Mouse (Mus musculus): ENCODE measurements at regions not wholly inside any gene's neighbourhood (a gene's known extent, or its start where the extent isn't known, plus 50 kb on each side); places are given as distances from the start of the nearest gene placed in this dataset.
A peak's percentile ranks its signal among the peaks of the same experiment; 100 is the strongest.

DNA sequence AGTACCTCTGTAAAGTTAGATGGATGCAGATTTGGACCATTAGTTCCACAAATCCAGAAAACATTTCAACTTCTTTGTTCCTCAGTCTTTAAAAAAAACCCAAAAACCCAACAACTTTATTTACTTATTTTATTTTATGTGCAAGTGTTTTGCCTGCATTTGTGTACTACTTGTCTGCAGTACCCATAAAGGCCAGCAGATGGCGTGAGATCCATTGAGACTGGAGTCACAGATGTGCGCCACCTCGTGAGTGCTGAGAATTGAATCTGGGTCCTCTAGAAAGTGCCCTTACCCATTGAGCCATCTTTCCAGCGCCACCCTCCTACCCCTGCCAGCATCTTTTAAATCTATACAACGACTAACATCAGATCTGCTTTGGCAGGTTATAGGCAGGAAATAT is 53.0 kb downstream of the Gm12689 start:
- DNase-seq = no peak

DNA sequence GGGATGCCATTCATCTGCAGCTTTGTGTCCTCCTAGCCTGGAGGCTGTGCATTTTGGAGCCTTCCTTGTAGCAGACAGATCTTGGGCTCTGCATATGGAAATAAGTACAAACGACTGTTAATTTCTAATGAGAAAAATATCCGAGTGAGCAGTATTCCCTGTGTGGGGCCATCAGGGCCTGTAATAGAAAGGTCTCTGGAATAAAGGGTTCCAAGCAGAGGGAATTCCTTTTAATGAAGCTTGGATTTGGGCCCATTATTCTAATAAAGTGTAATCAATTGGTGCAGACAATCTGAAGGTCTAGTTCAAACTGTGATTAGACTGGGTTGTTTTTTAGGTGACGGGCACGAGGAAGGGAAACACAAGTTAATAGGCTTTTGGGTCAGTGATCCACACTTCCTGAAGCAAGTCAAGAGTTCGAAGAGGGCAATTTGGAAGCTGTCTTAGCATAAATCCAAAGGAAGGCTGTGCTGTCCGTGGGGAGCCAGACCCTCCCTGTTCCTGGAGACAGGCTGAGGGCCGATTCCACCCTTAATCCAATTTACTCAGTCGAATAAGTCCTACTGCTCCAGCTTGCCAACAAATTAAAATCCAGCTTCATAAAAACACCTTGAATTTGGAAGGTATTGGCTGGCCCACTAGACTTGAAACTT is 57.5 kb downstream of the Gm12689 start:
- no peak for DNase-seq

DNA sequence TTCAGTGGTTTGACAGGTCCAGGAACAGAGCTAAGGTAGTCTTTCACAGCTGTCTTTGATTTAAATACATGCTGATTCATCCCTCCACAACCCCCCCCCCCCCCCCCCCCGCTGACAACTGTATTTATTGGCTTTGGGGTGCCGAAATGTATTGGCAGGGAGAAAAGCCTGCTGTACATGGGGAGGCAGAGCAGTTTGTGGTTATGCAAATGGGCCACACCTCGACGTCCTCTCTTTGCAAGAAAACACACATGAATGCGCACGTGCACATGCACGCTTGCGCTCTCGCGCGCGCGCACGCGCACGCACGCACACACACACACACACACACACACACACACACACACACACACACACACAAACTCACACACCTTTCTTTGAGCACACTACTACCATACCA is 58.5 kb downstream of the Gm12689 start:
- DNase-seq = peak; percentile 31

DNA sequence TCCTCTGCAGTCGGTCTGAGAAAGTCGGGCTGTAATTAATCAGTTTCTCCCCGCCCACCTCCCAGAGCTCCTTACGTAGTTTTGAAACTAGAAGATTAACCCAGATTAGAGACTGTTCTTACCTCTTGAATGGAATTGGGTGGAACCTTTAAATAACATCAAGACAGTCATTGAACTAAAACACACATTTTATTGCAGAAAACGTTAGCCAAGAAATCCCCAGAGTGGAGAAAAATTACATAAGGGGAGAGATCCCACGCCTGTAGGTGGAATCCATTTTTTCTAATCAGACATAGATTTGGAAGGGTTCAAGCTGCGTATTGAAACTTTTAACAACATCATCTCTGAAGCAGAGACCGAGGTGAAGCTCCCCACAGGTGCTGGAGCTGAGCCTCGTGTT is 59.1 kb downstream of the Gm12689 start:
- DNase-seq = no peak

DNA sequence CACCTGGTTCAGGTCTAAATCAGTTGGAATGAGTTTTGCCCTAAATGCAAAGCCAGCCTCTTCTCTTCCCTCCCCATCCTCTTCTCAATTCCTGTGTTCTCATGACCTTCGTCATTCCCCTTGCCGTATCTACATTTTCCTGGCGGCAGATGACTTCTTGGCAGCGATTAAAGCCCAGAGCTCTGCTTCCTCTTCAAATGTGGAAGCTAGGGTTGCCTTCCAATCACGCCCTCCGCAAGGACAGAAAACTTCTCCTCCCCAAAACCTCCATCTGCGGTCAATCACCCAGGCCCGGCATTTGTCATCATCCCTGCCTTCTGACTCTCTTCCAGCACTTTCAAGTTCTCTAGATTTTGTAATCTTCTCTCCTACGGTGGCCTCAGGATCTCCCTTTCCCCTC is 72.3 kb downstream of the Gm12689 start:
- no peak for DNase-seq

DNA sequence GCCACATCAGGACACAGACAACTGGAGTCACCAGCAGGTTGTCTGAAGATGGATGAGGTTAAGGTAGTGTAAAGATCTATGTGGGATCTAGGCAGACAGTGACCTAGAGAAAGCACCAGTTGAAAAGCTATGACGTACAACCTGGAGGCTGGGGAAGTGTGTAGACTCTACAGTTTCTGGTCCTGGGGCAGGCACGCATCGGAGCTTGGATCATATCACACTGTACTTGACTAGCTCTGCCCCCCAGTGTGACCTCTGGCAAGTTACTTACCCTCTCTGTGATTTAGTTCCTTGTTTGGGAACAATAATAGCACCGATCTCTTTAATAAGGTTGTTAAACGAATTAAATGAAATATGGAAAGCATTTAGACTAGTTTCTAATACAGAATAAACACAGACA is 75.5 kb downstream of the Gm12689 start:
- DNase-seq = no peak

DNA sequence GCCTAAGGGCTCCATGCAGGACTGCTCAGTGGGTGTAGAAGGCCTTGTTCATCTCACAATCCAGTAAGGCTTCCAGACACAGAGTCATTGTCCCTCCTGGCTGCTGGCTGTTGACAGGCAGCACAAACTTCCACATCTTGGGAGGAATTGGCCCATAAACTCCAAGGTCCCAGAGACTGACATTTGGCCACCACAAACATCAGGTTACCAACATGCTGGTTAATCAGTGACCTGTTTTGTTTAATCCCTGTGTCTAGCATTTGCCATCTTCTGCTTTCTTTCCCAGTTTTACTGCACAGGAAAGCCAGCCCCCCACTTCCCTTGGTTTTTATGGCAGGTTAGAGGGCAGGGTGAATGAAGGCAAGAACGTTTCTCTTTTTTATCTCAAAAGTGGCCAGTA is 80.5 kb downstream of the Gm12689 start:
- DNase-seq = no peak

DNA sequence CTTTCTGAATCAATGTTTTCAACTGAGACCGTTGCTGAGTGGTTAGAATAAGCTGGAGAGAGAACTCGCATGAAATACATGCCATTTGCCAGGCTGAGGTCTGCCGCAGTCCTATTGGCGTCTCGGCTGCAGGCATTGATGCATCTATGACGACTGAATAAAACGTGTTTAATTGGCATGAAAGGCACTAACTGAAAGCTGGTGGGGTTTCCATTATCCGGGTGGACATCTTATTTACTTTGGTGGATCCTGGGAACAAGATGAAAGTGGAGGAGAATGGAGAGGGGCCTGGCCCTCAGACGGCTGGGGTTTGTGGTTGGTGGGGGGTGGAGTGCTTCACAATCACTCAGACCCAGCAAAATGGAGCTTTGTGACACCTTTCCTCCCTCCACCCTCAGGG is 81.2 kb downstream of the Gm12689 start:
- DNase-seq = no peak

DNA sequence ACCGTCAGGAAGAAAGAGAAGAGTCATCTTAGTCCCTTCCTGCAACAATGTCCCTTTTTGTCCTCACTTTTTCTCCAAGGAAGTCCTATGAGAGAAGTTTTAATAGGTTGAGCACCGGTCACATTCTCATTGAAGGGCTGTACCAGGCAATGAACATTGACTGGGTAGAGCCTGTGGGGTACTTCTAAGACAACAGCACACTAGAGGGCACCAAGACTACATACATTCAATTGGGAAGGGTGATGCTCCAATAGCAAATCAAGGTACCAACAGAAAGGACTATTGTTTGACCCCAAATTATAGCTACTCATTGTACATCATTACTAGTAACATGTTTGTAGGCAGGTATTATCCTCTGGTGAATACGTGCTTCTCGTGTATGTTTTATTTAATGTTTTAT is 84.3 kb downstream of the Gm12689 start:
- no peak for DNase-seq

DNA sequence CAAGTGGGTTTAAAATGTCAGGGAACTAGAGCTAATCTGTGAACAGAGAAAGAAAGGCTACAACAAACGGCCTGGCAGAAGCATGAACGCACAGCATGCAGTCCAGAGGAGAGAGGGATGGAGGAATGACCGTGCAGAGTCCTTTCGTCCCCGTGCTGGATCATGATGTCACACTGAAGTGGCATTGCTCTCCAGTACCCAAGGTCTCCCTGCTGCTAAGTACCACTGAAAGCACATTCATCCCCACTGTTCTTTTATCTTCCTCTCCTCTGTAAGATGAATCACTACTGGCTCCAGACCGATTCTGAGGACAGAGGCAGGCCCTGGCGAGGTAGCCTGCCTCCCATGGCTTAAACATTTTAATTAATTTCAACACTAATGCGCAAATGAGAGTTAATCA is 89.7 kb downstream of the Gm12689 start:
- no peak for DNase-seq

DNA sequence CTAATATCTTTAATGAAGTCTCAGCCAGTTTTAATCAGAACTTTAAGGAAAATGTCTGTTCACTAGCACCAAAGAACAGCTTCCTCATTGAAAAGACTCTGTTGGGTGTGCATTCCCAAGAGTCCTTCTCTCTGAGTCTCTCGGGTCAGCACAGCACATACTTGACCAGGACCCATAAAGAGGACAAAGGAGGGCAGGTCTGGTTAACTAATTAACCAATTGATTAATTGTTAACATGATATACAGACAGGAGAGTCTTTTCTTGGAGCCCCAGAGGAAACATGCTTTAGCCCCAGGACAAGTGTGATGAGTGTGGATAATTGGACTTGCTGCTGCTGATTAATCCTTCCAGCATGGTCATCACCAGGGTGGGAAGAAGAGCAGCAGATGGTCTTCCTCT is 93.7 kb downstream of the Gm12689 start:
- no peak for DNase-seq

DNA sequence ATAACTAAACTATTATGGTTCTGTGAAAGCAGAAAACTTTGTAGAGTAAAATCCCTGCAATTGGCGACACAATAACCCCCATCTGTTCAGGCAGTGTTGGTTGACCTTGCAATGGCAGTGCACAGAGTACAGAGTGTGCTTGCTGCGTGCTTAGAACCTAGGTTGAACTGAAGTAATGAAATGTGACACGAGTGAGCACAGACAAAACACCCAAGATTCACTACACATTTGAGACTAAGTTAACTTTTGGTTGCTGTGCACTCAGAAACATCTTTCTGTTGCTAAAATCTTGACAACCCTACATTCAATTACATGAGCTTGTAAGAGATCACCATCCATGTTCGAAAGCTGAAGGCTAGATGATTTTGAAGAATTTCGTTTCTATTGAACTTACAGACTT is 97.3 kb downstream of the Gm12689 start:
- no peak for DNase-seq

DNA sequence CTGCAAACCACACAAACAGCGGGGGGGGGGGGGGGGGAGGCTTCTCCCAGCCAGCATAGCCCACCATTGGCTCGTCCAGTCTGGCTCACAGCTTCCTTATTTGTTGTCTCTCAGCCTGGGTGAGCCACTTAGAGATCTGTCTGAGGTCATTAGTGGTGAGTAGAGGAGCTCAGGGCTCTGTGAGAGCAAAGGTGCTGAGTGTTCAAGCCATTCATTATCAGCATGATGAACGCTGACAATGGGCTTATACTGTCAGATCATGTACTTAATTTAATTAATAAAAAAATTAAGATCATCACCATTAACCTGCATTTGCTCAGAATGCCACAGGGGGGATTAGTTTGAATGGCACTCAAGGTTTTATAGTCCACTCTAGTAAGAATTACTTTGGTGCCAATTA is 98.5 kb downstream of the Gm12689 start:
- DNase-seq = no peak

DNA sequence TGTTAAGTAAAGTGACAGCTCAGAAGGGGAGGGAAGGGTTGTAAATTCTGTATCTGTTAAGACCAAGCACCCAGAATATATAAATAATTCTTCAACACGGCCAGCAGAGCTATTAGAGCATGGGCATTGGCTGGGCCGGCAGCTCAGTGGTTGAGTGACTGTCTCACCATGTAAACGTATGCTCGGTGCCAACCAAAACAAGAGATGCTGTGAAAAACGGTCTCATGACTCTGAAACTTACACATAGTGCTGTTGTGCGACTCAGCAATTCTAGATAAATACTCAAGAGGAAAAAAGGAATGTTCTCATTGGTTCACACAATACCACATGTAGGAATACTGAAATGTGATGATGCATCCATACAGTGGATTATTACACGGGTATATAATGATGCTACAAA is 111.8 kb downstream of the Gm12689 start:
- no peak for DNase-seq

DNA sequence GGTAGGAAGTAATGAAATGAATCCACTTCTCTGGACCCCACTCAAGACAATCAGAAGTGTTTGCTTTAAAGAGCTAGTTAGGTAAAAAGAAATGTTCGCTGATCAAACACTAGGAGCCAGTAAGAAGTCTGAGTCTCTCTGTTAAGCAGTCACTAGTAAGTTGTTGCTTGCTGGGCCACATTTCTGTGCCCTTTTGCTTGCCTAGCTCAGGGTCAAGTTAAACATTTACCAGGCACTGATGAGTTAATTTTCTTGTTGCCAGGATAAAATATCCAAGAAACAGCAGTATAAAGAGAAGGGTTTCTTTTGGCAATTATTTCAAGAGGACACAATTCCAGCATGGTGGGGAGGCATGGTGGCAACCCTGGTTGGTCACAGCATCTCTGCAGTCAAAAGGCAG is 127.7 kb downstream of the Gm12689 start:
- no peak for DNase-seq

DNA sequence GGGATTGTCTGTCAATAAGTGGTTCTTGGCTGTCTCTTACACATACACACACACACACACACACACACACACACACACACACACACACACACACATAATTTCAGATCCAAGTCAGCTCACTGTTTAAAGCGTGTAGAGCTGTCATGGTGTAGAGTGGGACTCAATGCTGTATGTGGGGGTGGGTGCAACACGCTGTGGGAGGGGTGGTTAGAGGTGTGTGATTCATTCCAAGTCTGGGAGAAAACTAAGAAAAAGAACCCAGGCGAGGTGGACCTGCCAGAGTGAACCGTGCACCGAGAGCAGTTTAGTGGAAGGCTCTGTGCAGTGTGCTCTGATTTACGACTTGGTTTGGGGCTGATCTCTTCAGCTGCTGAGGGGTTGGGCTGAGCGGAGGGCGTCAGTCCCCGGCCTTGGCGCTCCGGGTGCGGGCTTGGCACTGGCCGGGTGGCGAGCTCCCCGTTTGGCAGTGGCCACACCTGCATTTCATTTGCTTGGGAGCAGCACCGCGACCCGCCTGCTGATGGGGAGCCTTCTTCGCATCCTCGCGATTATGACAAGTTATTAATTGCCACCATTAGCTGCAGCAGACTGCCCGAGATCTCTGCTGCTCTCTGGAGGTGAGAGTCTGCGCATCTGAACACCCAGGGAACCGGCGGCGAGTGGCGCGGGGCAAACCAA is 149.5 kb downstream of the Gm12689 start:
- DNase-seq = no peak

DNA sequence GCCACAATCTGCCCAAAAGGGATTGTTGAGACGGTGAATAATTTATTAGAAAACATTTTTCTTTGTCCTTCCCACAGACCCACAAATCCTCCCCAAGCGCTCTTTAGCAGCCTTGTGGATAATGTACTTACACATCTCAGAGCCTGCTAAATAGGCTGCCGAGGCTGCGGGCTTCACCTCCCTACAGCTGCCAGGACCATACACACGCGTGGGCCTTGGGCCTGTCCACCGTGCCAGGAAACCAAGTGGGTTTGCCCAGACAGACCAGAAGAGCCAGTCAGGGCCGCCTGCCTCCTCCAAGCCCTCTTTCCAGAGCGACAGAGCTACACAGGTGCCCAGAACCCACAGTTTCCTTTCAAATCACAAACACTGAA is 150.0 kb downstream of the Gm12689 start:
- DNase-seq = no peak

DNA sequence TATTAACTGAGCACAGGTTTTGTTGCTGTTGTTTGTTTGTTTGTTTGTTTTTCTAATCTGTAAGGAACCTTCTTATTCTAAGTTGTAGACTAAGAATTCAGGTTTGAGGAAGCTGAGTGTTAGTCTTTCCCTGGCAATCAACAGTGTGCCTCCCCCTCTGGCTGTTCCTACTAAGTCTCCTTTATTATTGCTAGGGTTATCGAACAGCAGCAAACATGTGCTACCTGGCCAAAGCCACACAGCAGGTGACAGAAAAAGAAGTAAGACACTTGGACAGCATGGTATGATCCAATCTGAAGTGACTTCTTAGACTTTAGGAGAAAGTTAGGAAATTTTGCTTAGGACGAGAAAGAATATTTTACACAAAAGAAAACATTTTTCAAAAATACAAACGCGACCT is 163.3 kb downstream of the Gm12689 start:
- DNase-seq = no peak

DNA sequence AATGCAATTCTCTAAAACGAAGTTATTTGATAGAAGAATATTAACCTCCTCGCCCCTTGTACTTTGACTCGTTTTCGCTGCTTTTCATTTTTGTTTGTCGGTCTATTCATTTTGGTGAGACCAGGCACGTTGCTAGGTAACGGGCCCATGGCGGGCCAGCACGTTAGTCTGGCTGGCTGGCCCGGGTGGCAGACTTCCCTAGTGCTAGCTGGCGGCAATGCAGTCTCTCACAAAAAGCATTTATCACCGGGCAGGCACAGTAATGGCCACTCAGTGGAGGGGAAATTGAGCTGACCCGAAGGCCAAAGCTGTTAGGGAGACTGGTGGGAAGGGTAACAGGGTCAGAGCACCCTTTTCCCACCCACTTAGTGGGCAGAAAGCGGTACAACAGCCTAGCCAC is 163.7 kb downstream of the Gm12689 start:
- peak; percentile 71 for DNase-seq

DNA sequence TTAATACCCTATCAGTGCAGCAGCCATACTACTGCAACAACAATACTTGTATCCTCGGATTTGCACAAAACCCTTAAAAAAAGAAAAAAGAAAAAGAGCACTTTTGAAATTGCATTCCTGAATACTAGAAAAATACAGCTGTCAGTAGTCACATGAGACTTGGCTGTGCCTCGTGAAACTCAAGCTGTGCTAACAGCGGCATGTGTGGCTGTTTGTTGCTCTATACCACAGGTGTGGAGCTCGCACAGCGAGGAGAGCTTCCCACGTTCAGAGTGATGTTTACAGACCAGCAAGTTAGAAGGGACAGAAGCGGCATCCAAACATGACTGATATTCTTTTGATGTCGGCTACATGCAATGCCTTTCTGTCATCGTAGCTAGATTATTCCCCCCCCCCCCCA is 169.8 kb downstream of the Gm12689 start:
- no peak for DNase-seq

DNA sequence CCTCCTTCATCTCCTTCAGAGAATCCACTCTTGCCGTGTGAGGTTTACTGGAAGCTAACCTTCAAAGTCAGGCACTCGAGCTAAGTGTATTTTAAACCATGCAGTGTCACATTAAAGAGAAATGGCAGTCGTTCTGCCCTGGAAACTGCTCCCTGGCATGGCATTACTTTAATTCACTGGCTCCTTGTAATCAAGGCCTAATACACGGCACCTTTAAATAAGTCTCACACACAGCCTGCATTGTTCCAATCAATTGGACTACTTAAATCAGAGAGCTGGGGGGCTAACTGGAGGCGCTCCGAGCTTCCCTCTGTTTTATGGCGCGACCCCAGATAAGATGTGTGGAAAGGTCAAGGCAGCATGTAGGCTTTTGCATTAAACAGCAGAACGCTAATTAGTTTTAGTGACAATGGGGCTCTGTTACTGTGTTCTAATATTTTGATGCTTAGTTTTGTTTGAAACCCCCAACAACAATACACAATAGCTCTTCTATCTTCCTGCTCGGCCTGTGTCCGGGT is 180.1 kb downstream of the Gm12689 start:
- no peak for DNase-seq

DNA sequence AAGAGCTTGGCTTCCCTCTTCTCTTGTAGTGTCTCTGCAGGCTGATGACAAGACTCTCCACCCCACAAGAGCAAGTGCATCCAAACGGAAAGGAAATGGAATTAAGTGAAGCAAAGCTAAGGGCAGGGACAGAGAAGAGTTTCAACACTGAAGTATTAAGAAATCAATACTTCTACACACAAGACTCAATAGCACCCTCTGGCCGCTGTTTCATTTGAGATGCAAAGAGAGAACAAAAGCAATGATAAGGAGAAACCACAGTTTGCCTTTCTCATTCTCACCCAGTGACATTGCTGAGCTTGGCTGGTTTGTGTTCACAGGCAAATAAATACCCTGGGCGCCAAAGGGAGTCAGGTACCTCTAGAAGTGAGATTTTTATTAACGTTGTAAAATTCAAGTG is 171.8 kb upstream of the Foxd3 start:
- no peak for DNase-seq

DNA sequence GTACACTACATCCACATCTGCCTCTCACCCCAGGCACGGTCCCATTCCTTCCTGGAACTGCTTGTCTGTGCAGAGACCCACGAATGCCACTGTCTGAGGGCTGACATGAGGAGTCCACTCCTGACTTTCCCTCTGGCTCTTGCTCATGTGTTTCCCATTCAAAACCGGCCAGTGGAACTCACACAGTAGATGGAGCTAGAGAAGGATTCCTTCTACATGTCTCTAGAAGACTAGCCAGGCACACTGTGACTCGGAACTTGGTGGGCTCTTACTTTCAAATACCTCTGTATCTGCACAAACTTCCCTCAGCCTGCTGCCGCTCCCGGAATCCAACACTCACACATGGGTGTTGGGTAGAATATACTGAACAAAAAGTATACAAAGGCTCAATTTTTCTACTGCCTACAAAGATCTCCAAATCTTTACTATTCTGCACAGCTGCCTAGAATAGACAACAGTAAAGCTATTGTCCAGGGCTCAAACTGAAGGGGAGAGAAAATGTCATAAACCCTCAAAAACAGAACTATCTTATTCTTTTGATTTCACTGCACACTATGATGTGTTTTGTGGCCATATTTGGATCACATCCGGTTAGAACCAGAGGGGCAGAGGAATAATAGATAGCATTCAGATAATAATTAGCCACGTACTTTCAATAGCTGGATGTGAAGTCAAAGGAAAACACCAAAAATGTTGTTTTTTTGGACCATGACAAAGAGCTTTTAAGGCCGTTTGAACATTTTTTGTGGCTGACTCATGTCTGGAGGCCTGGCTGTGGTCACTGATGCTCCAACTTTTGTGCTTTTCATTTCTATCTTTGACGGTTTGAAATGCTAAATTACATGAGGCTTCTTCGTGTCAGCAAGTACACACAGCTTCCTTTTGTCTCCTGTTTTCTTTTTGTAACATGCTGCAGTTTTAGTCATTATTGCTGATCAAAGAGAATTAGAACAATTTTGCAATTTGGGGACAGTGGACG is 164.3 kb upstream of the Foxd3 start:
- no peak for DNase-seq

DNA sequence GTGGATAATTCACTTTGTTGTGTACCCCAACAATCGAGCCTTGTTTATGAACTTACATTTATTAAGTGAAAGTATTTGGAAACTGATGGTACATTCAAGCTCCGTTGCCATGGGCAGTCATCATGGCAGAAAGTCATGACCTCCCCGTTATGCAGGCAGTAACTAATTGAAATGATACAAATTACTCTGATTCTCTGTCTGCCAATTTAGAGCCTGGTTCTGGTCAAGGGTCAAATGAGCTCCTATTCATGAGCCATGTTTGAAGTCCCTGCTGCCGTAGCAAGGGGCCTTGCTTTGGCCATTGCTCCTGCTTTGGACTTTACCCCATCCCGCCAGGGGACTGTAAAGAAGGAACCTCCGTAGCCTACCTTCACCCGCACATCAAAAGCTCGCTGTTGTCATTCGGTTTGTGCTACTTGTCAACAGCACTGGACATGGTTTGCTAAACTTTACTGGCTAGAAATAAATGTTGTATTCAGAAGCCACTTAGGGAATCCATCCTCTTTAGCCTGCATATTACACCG is 152.8 kb upstream of the Foxd3 start:
- no peak for DNase-seq

Measured in right cerebral cortex, postnatal 14 days (tissue).